Mouse (Mus musculus): ENCODE results near the gene Olfr1009. TPM values are rescaled to one million over a fixed set of nuclear protein-coding genes. Genes with fewer than 3 reads are reported as not detected.

The Olfr1009 gene
- polyA plus RNA-seq, 1 experiment from 2014 or later = not detected

DNA sequence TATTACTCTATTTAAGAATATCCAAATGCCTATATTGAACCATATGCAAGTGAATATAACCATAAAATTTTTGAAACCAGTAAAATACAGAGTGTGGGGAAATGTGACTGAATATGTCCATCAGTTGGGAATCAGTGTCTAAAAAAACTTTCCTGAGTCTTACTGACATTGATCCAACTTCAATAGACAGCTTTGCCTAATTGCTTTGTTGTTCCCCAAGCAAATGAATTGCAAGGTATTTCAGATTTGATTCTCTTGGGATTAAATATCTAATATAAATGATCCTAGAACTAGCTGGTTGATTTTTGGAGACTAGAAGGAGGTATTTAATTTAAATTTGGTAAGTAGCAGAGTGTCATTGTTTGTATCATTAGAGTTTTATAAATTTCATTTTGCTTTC is 57.2 kb downstream of the Olfr1009 start, which contains the start of gene Olfr1014:
Gene Olfr1014 (plus strand): TSS at position 301 of the 400 bp plus-strand sequence.
- no peaks in the 10 kb centered on the region for H3K4me1 ChIP-seq (ENCODE audit: control insufficient read depth, insufficient read depth, low read length)
- no peaks in the 10 kb centered on the region for H3K9me3 ChIP-seq (ENCODE audit: control insufficient read depth, low read length)
- no peaks in the 10 kb centered on the region for H3K27me3 ChIP-seq (ENCODE audit: control insufficient read depth, insufficient read depth, low read length)
- H3K4me3 ChIP-seq (ENCODE audit: low read depth, low read length) = no peak within 1 kb of the TSS
- H3K36me3 ChIP-seq (ENCODE audit: control insufficient read depth, insufficient read depth, low read length) = no peaks in the 10 kb centered on the region
- ATAC-seq (ENCODE audit: low FRiP score) (no peak), DNase-seq (ENCODE audit: low spot score, missing footprints) (no peak)
- no peak within 1 kb of the TSS for H3K4me2 ChIP-seq
- no peak within 1 kb of the TSS for H3K9ac ChIP-seq (ENCODE audit: low read length)
- H3K27ac ChIP-seq (ENCODE audit: low read depth, low read length) = no peak within 1 kb of the TSS

Other genes with a start within 250 kb of the Olfr1009 start
- not detected in 2 replicates for gene 4833423E24Rik, start 196.4 kb upstream of the Olfr1009 start, polyA plus RNA-seq (2014; fragmentation: Nextera tagmentation; extraction: Ambion mirVana)
- gene Olfr996, start 136.2 kb upstream of the Olfr1009 start, polyA plus RNA-seq (2014; fragmentation: Nextera tagmentation; extraction: Ambion mirVana) = not detected in 2 replicates
- not detected in 2 replicates for gene Olfr998, start 126.5 kb upstream of the Olfr1009 start, polyA plus RNA-seq (2014; fragmentation: Nextera tagmentation; extraction: Ambion mirVana)
- not detected in 2 replicates for gene Olfr1000, start 103.5 kb upstream of the Olfr1009 start, polyA plus RNA-seq (2014; fragmentation: Nextera tagmentation; extraction: Ambion mirVana)
- gene Olfr1002, start 64.7 kb upstream of the Olfr1009 start, polyA plus RNA-seq (2014; fragmentation: Nextera tagmentation; extraction: Ambion mirVana) = not detected in 2 replicates
- gene Olfr154, start 51.0 kb upstream of the Olfr1009 start, polyA plus RNA-seq (2014; fragmentation: Nextera tagmentation; extraction: Ambion mirVana) = not detected in 2 replicates
- not detected in 2 replicates for gene Olfr1006, start 36.7 kb upstream of the Olfr1009 start, polyA plus RNA-seq (2014; fragmentation: Nextera tagmentation; extraction: Ambion mirVana)
- not detected in 2 replicates for gene Olfr1008, start 26.0 kb upstream of the Olfr1009 start, polyA plus RNA-seq (2014; fragmentation: Nextera tagmentation; extraction: Ambion mirVana)
- not detected in 2 replicates for gene Olfr1012, start 47.3 kb downstream of the Olfr1009 start, polyA plus RNA-seq (2014; fragmentation: Nextera tagmentation; extraction: Ambion mirVana)
- not detected in 2 replicates for gene Olfr1013, start 51.7 kb downstream of the Olfr1009 start, polyA plus RNA-seq (2014; fragmentation: Nextera tagmentation; extraction: Ambion mirVana)
- not detected in 2 replicates for gene Olfr1014, start 57.3 kb downstream of the Olfr1009 start, polyA plus RNA-seq (2014; fragmentation: Nextera tagmentation; extraction: Ambion mirVana)
- not detected in 2 replicates for gene Olfr1015, start 66.6 kb downstream of the Olfr1009 start, polyA plus RNA-seq (2014; fragmentation: Nextera tagmentation; extraction: Ambion mirVana)
- gene Olfr1016, start 87.1 kb downstream of the Olfr1009 start, polyA plus RNA-seq (2014; fragmentation: Nextera tagmentation; extraction: Ambion mirVana) = not detected in 2 replicates
- gene Olfr1018, start 103.1 kb downstream of the Olfr1009 start, polyA plus RNA-seq (2014; fragmentation: Nextera tagmentation; extraction: Ambion mirVana) = not detected in 2 replicates
- gene Olfr1019, start 130.1 kb downstream of the Olfr1009 start, polyA plus RNA-seq (2014; fragmentation: Nextera tagmentation; extraction: Ambion mirVana) = not detected in 2 replicates
- not detected in 2 replicates for gene Olfr1020, start 131.6 kb downstream of the Olfr1009 start, polyA plus RNA-seq (2014; fragmentation: Nextera tagmentation; extraction: Ambion mirVana)
- gene Olfr1022, start 153.2 kb downstream of the Olfr1009 start, polyA plus RNA-seq (2014; fragmentation: Nextera tagmentation; extraction: Ambion mirVana) = not detected in 2 replicates
- not detected in 2 replicates for gene Olfr1023, start 170.2 kb downstream of the Olfr1009 start, polyA plus RNA-seq (2014; fragmentation: Nextera tagmentation; extraction: Ambion mirVana)
- not detected in 2 replicates for gene Olfr1024, start 189.6 kb downstream of the Olfr1009 start, polyA plus RNA-seq (2014; fragmentation: Nextera tagmentation; extraction: Ambion mirVana)
- gene Olfr1025-ps1, start 199.8 kb downstream of the Olfr1009 start, polyA plus RNA-seq (2014; fragmentation: Nextera tagmentation; extraction: Ambion mirVana) = not detected in 2 replicates
- not detected in 2 replicates for gene Olfr1026, start 206.1 kb downstream of the Olfr1009 start, polyA plus RNA-seq (2014; fragmentation: Nextera tagmentation; extraction: Ambion mirVana)
- not detected in 2 replicates for gene Olfr1028, start 235.0 kb downstream of the Olfr1009 start, polyA plus RNA-seq (2014; fragmentation: Nextera tagmentation; extraction: Ambion mirVana)